Mouse (Mus musculus): ENCODE measurements at regions not wholly inside any gene's neighbourhood (a gene's known extent, or its start where the extent isn't known, plus 50 kb on each side); places are given as distances from the start of the nearest gene placed in this dataset.
"Not testable (repeated sequence)": the region's sequence is repeated elsewhere in the genome, so short reads cannot be mapped to it uniquely, and the experiment has no call there.

DNA sequence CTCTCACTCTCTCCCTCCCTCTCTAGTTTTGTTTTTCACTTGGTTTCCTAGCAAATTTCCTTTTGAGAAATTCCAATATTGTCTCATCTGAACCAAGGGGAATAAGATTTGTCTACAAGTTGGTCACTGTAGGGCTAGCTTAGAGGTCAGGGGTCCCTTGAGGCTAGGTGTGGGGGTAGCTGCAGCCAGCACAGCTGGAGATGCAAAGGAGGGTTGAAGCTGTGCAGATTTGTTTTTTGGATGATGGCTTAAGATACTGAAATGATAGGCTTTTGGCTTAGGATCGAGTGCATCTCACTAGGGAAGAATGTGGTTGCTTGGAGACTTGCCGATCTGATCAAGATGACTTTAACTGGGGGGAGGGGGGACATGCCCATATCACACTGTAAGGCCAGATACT is 88.3 kb upstream of the Tmem28 start:
- TF ChIP-seq MAX (IDR thresholded peaks at IDR 0.05), result no peak
- TF ChIP-seq CEBPB (IDR thresholded peaks at IDR 0.05; ENCODE audit: low read depth), result no peak
- no peak for TF ChIP-seq MYOD1 (IDR thresholded peaks at IDR 0.05; ENCODE audit: control insufficient read depth, insufficient read length, low read depth)
- no peak for TF ChIP-seq MYOG (IDR thresholded peaks at IDR 0.05; ENCODE audit: control insufficient read depth, extremely low read depth, insufficient read length)
- no peak for TF ChIP-seq CTCF (IDR thresholded peaks at IDR 0.05; ENCODE audit: control insufficient read depth, insufficient read depth, insufficient read length)
- TF ChIP-seq FOSL1 (IDR thresholded peaks at IDR 0.05; ENCODE audit: insufficient read depth, low read length, poor library complexity, severe bottlenecking), result no peak
- no peak for TF ChIP-seq USF1 (IDR thresholded peaks at IDR 0.05; ENCODE audit: low read depth)
- no peaks in the 10 kb centered on the region for H3K79me2 ChIP-seq (ENCODE audit: control insufficient read depth, insufficient read depth)

DNA sequence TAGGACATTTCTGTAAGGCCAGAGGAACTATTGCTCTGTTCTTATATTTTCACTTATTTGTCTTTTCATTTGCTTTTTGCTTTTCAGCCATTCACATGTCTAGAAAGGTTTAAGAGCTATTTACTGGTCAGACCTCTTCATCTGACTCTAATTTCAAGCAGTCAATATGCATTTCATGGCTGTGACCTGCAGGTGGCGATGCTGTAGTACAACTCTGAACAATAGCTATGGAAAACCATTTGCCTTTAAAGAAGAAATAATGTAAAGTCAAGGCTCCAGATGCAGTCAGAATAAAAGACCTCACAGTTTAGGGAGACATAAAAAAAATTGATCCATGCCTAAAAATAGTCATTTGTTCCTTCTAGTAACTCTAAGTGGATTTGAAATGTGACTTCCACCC is 95.7 kb upstream of the Tmem28 start:
- Histone ChIP-seq H3K27me3 (ENCODE audit: control insufficient read depth, insufficient read depth, insufficient read length) (no peaks in the 10 kb centered on the region), H3K79me3 (ENCODE audit: low read depth) (no peaks in the 10 kb centered on the region), H3ac (ENCODE audit: control insufficient read depth, insufficient read length, low read depth) (no peak overlapping the region), H3K4me3 (ENCODE audit: insufficient read depth, poor library complexity, severe bottlenecking) (no peak overlapping the region), H3K79me2 (ENCODE audit: control insufficient read depth, insufficient read depth) (no peaks in the 10 kb centered on the region), H3K36me3 (ENCODE audit: control insufficient read depth, insufficient read depth) (no peaks in the 10 kb centered on the region)
- no peak for TF ChIP-seq MAX (IDR thresholded peaks at IDR 0.05)
- TF ChIP-seq FOSL1 (IDR thresholded peaks at IDR 0.05; ENCODE audit: insufficient read depth, low read length, poor library complexity, severe bottlenecking), result no peak
- TF ChIP-seq CTCF (IDR thresholded peaks at IDR 0.05; ENCODE audit: control insufficient read depth, insufficient read depth, insufficient read length), result no peak
- no peak for TF ChIP-seq MYOG (IDR thresholded peaks at IDR 0.05; ENCODE audit: control insufficient read depth, extremely low read depth, insufficient read length)
- TF ChIP-seq USF1 (IDR thresholded peaks at IDR 0.05; ENCODE audit: low read depth), result no peak
- no peak for TF ChIP-seq MYOD1 (IDR thresholded peaks at IDR 0.05; ENCODE audit: control insufficient read depth, insufficient read length, low read depth)
- no peak for TF ChIP-seq CEBPB (IDR thresholded peaks at IDR 0.05; ENCODE audit: low read depth)

More for the DNA sequence above, 88.3 kb upstream of the Tmem28 start:
- Histone ChIP-seq H3K36me3 (ENCODE audit: control insufficient read depth, insufficient read depth) (no peaks in the 10 kb centered on the region), H3ac (ENCODE audit: control insufficient read depth, insufficient read length, low read depth) (no peak overlapping the region), H3K27me3 (ENCODE audit: control insufficient read depth, insufficient read depth, insufficient read length) (no peaks in the 10 kb centered on the region), H3K79me3 (ENCODE audit: low read depth) (no peaks in the 10 kb centered on the region), H3K4me3 (ENCODE audit: insufficient read depth, poor library complexity, severe bottlenecking) (no peak overlapping the region)

DNA sequence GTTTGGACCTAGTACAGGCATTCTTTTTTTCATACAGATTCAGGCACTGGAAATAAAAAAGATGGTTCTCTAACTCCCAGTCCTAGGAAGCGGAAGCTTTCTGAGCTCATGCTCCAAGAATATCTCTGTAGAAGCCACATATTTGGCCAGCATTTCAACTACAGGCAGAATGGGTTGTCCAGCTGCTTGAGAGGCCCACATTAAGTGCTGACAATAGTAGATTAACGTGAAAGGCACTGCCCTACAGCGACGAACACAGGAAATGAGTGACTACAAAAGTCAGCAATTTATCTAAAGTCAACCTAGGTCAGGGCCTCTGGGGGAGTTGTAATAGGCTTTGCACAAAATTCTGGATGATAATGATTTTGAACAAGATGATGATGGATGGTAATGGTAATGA is 125.5 kb upstream of the Tmem28 start:
- H3K79me3 ChIP-seq (ENCODE audit: low read depth), result no peaks in the 10 kb centered on the region
- no peak for TF ChIP-seq MYOG (IDR thresholded peaks at IDR 0.05; ENCODE audit: control insufficient read depth, extremely low read depth, insufficient read length)
- H3K4me3 ChIP-seq (ENCODE audit: insufficient read depth, poor library complexity, severe bottlenecking), result no peak overlapping the region
- H3ac ChIP-seq (ENCODE audit: control insufficient read depth, insufficient read length, low read depth), result no peak overlapping the region
- H3K27me3 ChIP-seq (ENCODE audit: control insufficient read depth, insufficient read depth, insufficient read length), result no peaks in the 10 kb centered on the region
- H3K79me2 ChIP-seq (ENCODE audit: control insufficient read depth, insufficient read depth), result no peaks in the 10 kb centered on the region
- no peaks in the 10 kb centered on the region for H3K36me3 ChIP-seq (ENCODE audit: control insufficient read depth, insufficient read depth)

DNA sequence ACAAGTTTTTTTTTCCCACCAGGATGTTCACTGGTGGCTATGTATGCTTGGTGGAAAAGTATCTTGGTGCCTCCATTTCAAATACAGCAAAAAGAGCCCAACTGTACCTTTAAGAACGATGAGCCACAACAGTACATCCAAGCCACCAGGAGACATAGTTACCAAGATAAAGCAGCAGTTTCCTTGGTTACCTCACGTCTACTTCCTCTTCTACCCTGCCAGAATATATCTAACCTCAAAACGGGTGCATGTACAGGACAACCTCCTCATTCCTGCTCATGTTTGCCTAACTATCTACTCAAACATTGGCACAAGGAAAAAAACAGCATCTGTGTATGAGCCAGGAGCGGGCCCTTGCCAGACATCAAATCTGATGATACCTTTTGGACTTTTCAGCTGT is 129.8 kb upstream of the Tmem28 start:
- H3K79me2 ChIP-seq (ENCODE audit: control insufficient read depth, insufficient read depth), result no peaks in the 10 kb centered on the region
- no peak overlapping the region for H3ac ChIP-seq (ENCODE audit: control insufficient read depth, insufficient read length, low read depth)
- H3K79me3 ChIP-seq (ENCODE audit: low read depth), result no peaks in the 10 kb centered on the region
- no peak for TF ChIP-seq MAX (IDR thresholded peaks at IDR 0.05)
- TF ChIP-seq FOSL1 (IDR thresholded peaks at IDR 0.05; ENCODE audit: insufficient read depth, low read length, poor library complexity, severe bottlenecking), result no peak
- TF ChIP-seq CEBPB (IDR thresholded peaks at IDR 0.05; ENCODE audit: low read depth), result no peak
- no peak for TF ChIP-seq USF1 (IDR thresholded peaks at IDR 0.05; ENCODE audit: low read depth)
- no peak for TF ChIP-seq MYOG (IDR thresholded peaks at IDR 0.05; ENCODE audit: control insufficient read depth, extremely low read depth, insufficient read length)
- TF ChIP-seq CTCF (IDR thresholded peaks at IDR 0.05; ENCODE audit: control insufficient read depth, insufficient read depth, insufficient read length), result no peak
- TF ChIP-seq MYOD1 (IDR thresholded peaks at IDR 0.05; ENCODE audit: control insufficient read depth, insufficient read length, low read depth), result no peak
- no peaks in the 10 kb centered on the region for H3K36me3 ChIP-seq (ENCODE audit: control insufficient read depth, insufficient read depth)
- H3K27me3 ChIP-seq (ENCODE audit: control insufficient read depth, insufficient read depth, insufficient read length), result no peaks in the 10 kb centered on the region
- H3K4me3 ChIP-seq (ENCODE audit: insufficient read depth, poor library complexity, severe bottlenecking), result no peak overlapping the region

DNA sequence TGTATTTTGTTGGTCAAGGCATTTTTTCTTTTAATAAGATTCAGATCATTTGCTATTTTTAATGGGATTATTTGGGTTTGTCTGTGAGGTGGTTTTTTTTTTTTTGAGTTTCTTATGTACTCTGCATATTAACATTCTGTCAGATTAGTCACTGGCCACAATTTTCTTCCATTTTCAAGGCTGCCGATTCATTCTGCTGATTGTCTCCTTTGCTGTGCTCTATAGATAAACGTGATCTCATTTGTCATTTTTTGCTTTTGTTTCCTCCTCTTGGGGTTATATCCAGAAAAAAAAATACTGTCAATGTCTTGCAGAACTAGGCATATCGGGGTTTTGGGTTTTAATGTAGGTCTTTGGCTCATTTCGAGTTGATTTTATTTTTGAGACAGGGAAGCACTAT is 131.1 kb upstream of the Tmem28 start:
- Histone ChIP-seq H3ac (ENCODE audit: control insufficient read depth, insufficient read length, low read depth) (no peak overlapping the region), H3K79me2 (ENCODE audit: control insufficient read depth, insufficient read depth) (no peaks in the 10 kb centered on the region), H3K27me3 (ENCODE audit: control insufficient read depth, insufficient read depth, insufficient read length) (no peaks in the 10 kb centered on the region), H3K4me3 (ENCODE audit: insufficient read depth, poor library complexity, severe bottlenecking) (no peak overlapping the region), H3K36me3 (ENCODE audit: control insufficient read depth, insufficient read depth) (no peaks in the 10 kb centered on the region), H3K79me3 (ENCODE audit: low read depth) (no peaks in the 10 kb centered on the region)
- TF ChIP-seq FOSL1 (IDR thresholded peaks at IDR 0.05; ENCODE audit: insufficient read depth, low read length, poor library complexity, severe bottlenecking) (no peak), MYOG (IDR thresholded peaks at IDR 0.05; ENCODE audit: control insufficient read depth, extremely low read depth, insufficient read length) (no peak)

DNA sequence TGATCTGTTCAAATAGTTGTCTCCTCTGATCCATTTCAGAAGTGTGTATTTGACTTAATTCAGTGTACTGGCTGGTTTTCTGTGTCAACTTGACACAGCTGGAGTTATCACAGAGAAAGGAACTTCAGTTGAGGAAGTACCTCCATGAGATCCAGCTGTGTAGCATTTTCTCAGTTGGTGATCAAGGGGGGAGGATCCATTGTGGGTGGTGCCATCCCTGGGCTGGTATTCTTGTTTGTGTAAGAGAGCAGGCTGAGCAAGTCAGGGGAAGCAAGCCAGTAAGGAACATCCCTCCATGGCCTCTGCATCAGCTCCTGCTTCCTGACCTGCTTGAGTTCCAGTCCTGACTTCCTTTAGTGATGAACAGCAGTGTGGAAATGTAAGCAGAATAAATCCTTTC is 138.3 kb upstream of the Tmem28 start:
- H3K36me3 ChIP-seq (ENCODE audit: control insufficient read depth, insufficient read depth); H3K4me3 ChIP-seq (ENCODE audit: insufficient read depth, poor library complexity, severe bottlenecking); H3K27me3 ChIP-seq (ENCODE audit: control insufficient read depth, insufficient read depth, insufficient read length); H3ac ChIP-seq (ENCODE audit: control insufficient read depth, insufficient read length, low read depth); H3K79me2 ChIP-seq (ENCODE audit: control insufficient read depth, insufficient read depth); H3K79me3 ChIP-seq (ENCODE audit: low read depth): not testable (repeated sequence)

Data from C2C12 (cell line).